Mouse (Mus musculus) C2C12 (cell line): ENCODE results near the gene Sirt7. TPM values are rescaled to one million over a fixed set of nuclear protein-coding genes. Genes with fewer than 3 reads are reported as not detected.

ENCODE experiments used
- H3K27me3 ChIP-seq: one replicate; pipeline ENCODE4 v1.6.1; 2011; ENCODE audit not compliant: control insufficient read depth, insufficient read depth, insufficient read length
- H3K36me3 ChIP-seq: one replicate; pipeline ENCODE4 v1.6.1; 2011; ENCODE audit not compliant: control insufficient read depth, insufficient read depth
- H3K4me3 ChIP-seq: one replicate; pipeline ENCODE4 v1.5.1; 2011; ENCODE audit warnings: mild to moderate bottlenecking, control low read depth; ENCODE audit not compliant: poor library complexity, insufficient read depth, severe bottlenecking
- H3K79me2 ChIP-seq: one replicate; pipeline ENCODE4 v1.6.1; 2011; ENCODE audit not compliant: control insufficient read depth, insufficient read depth
- H3K79me3 ChIP-seq: one replicate; pipeline ENCODE4 v1.6.1; 2011; ENCODE audit warnings: low read depth, control low read depth
- H3ac ChIP-seq: one replicate; pipeline ENCODE3; 2011; ENCODE audit warnings: low read depth; ENCODE audit not compliant: control insufficient read depth, insufficient read length
- CEBPB ChIP-seq: IDR thresholded peaks from one replicate; pipeline ENCODE4 v1.6.1; 2011; ENCODE audit warnings: low read depth, mild to moderate bottlenecking, control low read depth, moderate library complexity
- CTCF ChIP-seq: IDR thresholded peaks from one replicate; pipeline ENCODE4 v1.5.1; 2011; ENCODE audit not compliant: control insufficient read depth, insufficient read depth, insufficient read length
- FOSL1 ChIP-seq: IDR thresholded peaks from one replicate; pipeline ENCODE4 v1.8.0; 2011; ENCODE audit warnings: mild to moderate bottlenecking, low read length; ENCODE audit not compliant: poor library complexity, insufficient read depth, severe bottlenecking
- MAX ChIP-seq: IDR thresholded peaks from one replicate; pipeline ENCODE4 v1.6.1; 2011; ENCODE audit warnings: mild to moderate bottlenecking, control low read depth
- MYOD1 ChIP-seq: IDR thresholded peaks from one replicate; pipeline ENCODE4 v1.6.1; 2011; ENCODE audit warnings: low read depth; ENCODE audit not compliant: control insufficient read depth, insufficient read length
- MYOG ChIP-seq: IDR thresholded peaks from one replicate; pipeline ENCODE4 v1.6.1; 2011; ENCODE audit not compliant: control insufficient read depth, insufficient read length; ENCODE audit errors: extremely low read depth
- USF1 ChIP-seq: IDR thresholded peaks from one replicate; pipeline ENCODE4 v1.6.1; 2011; ENCODE audit warnings: low read depth, mild to moderate bottlenecking, control low read depth, moderate library complexity
- polyA plus RNA-seq: library from polyadenylated mRNA; unstranded; fragments of >200 nt; fragmentation: generic; extraction: Trizol; gene quantifications from one replicate; pipeline ENCODE4 v1.2.1, GENCODE M21; 2012; ENCODE audit warnings: missing spikeins

Gene Sirt7
- polyA plus RNA-seq, 1 experiment, result 21.9 TPM

DNA sequence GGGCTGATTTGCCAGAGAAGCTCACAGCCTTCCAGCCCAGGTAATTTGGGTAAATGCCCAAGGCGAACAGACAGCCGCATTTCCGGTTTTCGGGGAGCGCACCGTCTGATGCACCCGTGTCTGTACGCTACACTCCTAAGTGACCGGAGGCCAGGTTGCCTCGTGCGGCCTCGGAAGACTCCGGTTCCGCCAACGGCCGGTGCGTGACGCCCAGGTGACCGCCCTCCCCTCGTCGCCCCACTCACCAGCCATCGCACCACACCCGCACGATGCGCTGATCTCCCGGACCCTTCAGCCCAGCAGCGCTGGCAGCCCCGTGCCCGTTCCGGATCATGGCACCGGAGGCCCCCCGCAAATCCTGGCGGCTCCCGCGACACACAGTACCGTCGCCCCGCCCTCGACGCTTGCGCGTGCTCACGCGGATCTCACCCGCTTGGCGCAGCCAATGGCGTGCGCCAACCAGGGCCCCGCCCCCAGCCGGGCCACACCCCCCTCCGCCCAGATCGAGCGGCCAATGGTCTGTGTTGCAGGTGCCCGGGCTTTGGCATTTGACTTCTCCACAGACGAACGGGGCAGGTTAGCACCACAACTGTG is 7.4 kb downstream of the Sirt7 start, which contains the start of gene Pcyt2:
Gene Pcyt2 (minus strand): TSS at position 418 of the 594 bp plus-strand sequence.
- H3K4me3 ChIP-seq, result peak within 1 kb of the TSS; percentile 86
- peaks cover 63% of the 10 kb centered on the region for H3K36me3 ChIP-seq
- peaks cover 18% of the 10 kb centered on the region for H3K79me3 ChIP-seq
- TF ChIP-seq MAX (peak; percentile 33), CEBPB (no peak), FOSL1 (no peak)
- H3ac ChIP-seq, result peak within 1 kb of the TSS; percentile 89
- H3K27me3 ChIP-seq, result no peaks in the 10 kb centered on the region
- H3K79me2 ChIP-seq, result peaks cover 37% of the 10 kb centered on the region

- H3ac ChIP-seq, result no peak overlapping the region
- peak overlapping the region; percentile 86 for H3K4me3 ChIP-seq
- peaks cover 63% of the 10 kb centered on the region for H3K36me3 ChIP-seq
- no peaks in the 10 kb centered on the region for H3K27me3 ChIP-seq
- peaks cover 29% of the 10 kb centered on the region for H3K79me2 ChIP-seq
- H3K79me3 ChIP-seq, result peaks cover 18% of the 10 kb centered on the region
- TF ChIP-seq USF1 (no peak), MAX (no peak), CEBPB (no peak), FOSL1 (no peak), CTCF (no peak), MYOG (no peak), MYOD1 (no peak)
Measured at GRCm38 (mm10) chr11:120616617-120617294, 8.3 kb downstream of the Sirt7 start.

DNA sequence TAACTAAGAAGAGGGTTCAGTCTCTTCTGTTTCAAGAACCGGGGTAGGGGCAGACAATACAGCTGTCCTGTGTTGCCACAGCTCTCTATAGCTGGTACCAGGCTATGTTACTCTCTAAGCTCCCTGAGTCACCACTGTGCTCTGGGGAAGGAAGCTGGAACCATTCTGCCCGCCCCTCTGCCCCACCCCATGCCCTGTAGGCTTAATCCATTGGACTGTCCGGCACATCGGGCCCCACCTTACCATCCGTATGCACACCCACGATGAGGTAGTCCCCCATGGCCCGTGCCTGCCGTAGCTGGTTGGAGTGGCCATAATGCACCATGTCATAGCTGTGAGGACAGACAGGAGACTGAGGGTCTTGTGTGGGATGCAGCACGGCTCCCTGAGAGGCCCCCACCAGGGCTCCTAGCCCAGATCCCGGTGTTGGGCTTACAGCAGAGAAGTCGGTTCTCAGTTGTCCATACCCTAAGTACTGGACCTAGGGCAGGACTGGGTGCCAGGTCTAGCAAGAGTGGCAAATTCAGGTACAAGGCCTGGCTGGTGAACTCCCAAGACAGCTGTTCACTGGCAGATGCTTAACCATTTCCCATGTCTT is 9.3 kb downstream of the Sirt7 start:
- no peak for TF ChIP-seq MYOD1
- H3ac ChIP-seq, result no peak overlapping the region
- H3K36me3 ChIP-seq, result peaks cover 63% of the 10 kb centered on the region
- H3K4me3 ChIP-seq, result no peak overlapping the region
- no peaks in the 10 kb centered on the region for H3K27me3 ChIP-seq
- peaks cover 28% of the 10 kb centered on the region for H3K79me2 ChIP-seq
- H3K79me3 ChIP-seq, result peaks cover 18% of the 10 kb centered on the region

GRCm38 (mm10) chr11:120615167-120615566 is 9.9 kb downstream of the Sirt7 start:
- Histone ChIP-seq H3K4me3 (no peak overlapping the region), H3K79me2 (peaks cover 28% of the 10 kb centered on the region), H3K79me3 (peaks cover 18% of the 10 kb centered on the region), H3ac (no peak overlapping the region), H3K27me3 (no peaks in the 10 kb centered on the region), H3K36me3 (peaks cover 60% of the 10 kb centered on the region)
- TF ChIP-seq MYOD1, result no peak
- TF ChIP-seq CEBPB, result no peak
- no peak for TF ChIP-seq FOSL1
- TF ChIP-seq MYOG, result no peak

DNA sequence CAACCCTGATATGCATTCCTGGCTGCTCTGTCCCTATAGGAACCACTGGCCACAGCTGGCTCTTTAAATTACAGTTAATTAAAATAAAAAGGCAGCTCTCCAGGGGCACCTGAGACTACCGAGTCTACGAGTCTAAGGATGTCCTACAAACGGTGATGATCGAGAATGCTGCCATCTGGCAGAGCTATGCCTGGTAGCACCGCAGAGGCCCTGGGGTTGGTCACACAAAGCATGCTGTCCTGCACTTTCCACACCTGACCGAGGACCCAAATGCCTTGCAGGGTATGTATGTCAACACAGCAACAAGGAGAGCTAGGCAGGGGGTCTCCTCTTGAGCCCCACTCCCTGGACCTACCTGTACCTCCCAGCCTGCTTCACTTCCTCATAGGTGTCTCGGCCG is 11.1 kb downstream of the Sirt7 start:
- no peaks in the 10 kb centered on the region for H3K27me3 ChIP-seq
- no peak overlapping the region for H3K4me3 ChIP-seq
- TF ChIP-seq CTCF, result no peak
- TF ChIP-seq FOSL1, result no peak
- no peak for TF ChIP-seq USF1
- TF ChIP-seq MYOD1, result no peak
- TF ChIP-seq CEBPB, result no peak
- no peak for TF ChIP-seq MAX
- no peak for TF ChIP-seq MYOG
- peaks cover 50% of the 10 kb centered on the region for H3K36me3 ChIP-seq
- peaks cover 28% of the 10 kb centered on the region for H3K79me2 ChIP-seq
- peaks cover 18% of the 10 kb centered on the region for H3K79me3 ChIP-seq
- no peak overlapping the region for H3ac ChIP-seq

- H3K36me3 ChIP-seq, result peaks cover 46% of the 10 kb centered on the region
- TF ChIP-seq MYOG, result no peak
- TF ChIP-seq FOSL1, result no peak
- no peak for TF ChIP-seq USF1
- no peak for TF ChIP-seq CEBPB
- TF ChIP-seq MYOD1, result no peak
- no peak for TF ChIP-seq CTCF
- no peak for TF ChIP-seq MAX
Measured at GRCm38 (mm10) chr11:120613481-120613972, 11.5 kb downstream of the Sirt7 start.

More at GRCm38 (mm10) chr11:120613481-120613972, 11.5 kb downstream of the Sirt7 start:
- Histone ChIP-seq H3K4me3 (no peak overlapping the region), H3ac (no peak overlapping the region), H3K79me3 (peaks cover 18% of the 10 kb centered on the region), H3K79me2 (peaks cover 28% of the 10 kb centered on the region), H3K27me3 (no peaks in the 10 kb centered on the region)
